Mouse (Mus musculus) heart, postnatal 0 days (tissue): ENCODE data around the gene Tpst1. TPM values are rescaled to one million over a fixed set of nuclear protein-coding genes. Genes with fewer than 3 reads are reported as not detected.

ENCODE experiments used
- ATAC-seq: fragments of 200-750 bp; cut with Nextera tagmentation; 2 replicates; pipeline ENCODE4 v1.8.0; 2017; ENCODE audit warnings: low read depth, moderate number of reproducible peaks, moderate library complexity; ENCODE audit not compliant: insufficient read depth
- DNase-seq: peaks from one replicate; pipeline ENCODE4 v3.0.0-alpha.2; 2016; ENCODE audit warnings: low spot score
- H3K27ac ChIP-seq: fragments of 300-500 bp; sonication (generic); 2 replicates; pipeline ENCODE4 v1.5.1; 2014; ENCODE audit warnings: low read depth, mild to moderate bottlenecking
- H3K27me3 ChIP-seq: fragments of 300-500 bp; sonication (generic); 2 replicates; pipeline ENCODE4 v1.6.1; 2014; ENCODE audit warnings: low read length, mixed read lengths; ENCODE audit not compliant: control insufficient read depth, insufficient read depth
- H3K36me3 ChIP-seq: fragments of 300-500 bp; sonication (generic); replicated peaks from 2 replicates; pipeline ENCODE4 v1.6.1; 2014; ENCODE audit warnings: low read length, mixed read lengths; ENCODE audit not compliant: control insufficient read depth, insufficient read depth
- H3K4me1 ChIP-seq: fragments of 300-500 bp; sonication (generic); 2 replicates; pipeline ENCODE4 v1.6.1; 2014; ENCODE audit warnings: antibody characterized with exemption; ENCODE audit not compliant: control insufficient read depth, insufficient read depth
- H3K4me2 ChIP-seq: fragments of 300-500 bp; sonication (generic); 2 replicates; pipeline ENCODE4 v1.6.1; 2014; ENCODE audit warnings: low read depth, mild to moderate bottlenecking, low read length, moderate library complexity
- H3K4me3 ChIP-seq: fragments of 300-500 bp; sonication (generic); 2 replicates; pipeline ENCODE4 v1.5.1; 2014; ENCODE audit warnings: low read depth, low read length
- H3K9ac ChIP-seq: fragments of 300-500 bp; sonication (generic); replicated peaks from 2 replicates; pipeline ENCODE4 v1.6.1; 2014; ENCODE audit warnings: low read depth, low read length, mixed read lengths
- H3K9me3 ChIP-seq: fragments of 300-500 bp; sonication (generic); replicated peaks from 2 replicates; pipeline ENCODE4 v1.6.1; 2016; ENCODE audit warnings: low read length; ENCODE audit not compliant: control insufficient read depth
- CTCF ChIP-seq: IDR thresholded peaks from 2 replicates; pipeline ENCODE4 v1.5.1; 2016; ENCODE audit warnings: antibody characterized with exemption, control low read depth, low read depth
- EP300 ChIP-seq: IDR thresholded peaks from 2 replicates; pipeline ENCODE4 v1.6.1; 2016; ENCODE audit warnings: antibody characterized with exemption, low read depth
- WGBS: fragments of 180-500 bp; shearing (Covaris S2); extraction: QIAGEN DNeasy Blood & Tissue Kit; methylation state at CpG from one replicate; pipeline ENCODE4 v1.1.7; 2014; 5-methylcytosine and 5-hydroxymethylcytosine counted together
- polyA plus RNA-seq: library from polyadenylated mRNA; unstranded; fragments of >200 nt; fragmentation: Nextera tagmentation; extraction: Ambion mirVana; gene quantifications from 2 replicates; pipeline ENCODE4 v1.2.1, GENCODE M21; 2015
- total RNA-seq: library from RNA; depleted of rRNA; stranded (reverse); fragments of >200 nt; gene quantifications from 2 replicates; pipeline ENCODE4 v1.2.3, GENCODE M21; 2014; ENCODE audit warnings: low replicate concordance

The Tpst1 gene
- total and polyA plus RNA-seq, 2 experiments from 2014 or later = 20.7 to 23.7 TPM

- peaks cover 43% of the 10 kb centered on the region for H3K36me3 ChIP-seq
- H3K27ac ChIP-seq = no peak overlapping the region
- WGBS = 83% methylated on average over 4 of the region's 4 CpGs
- H3K27me3 ChIP-seq = 0 out of 2 replicates have a peak, but pooled peaks cover 10% of the 10 kb centered on the region
- ATAC-seq (no peak), DNase-seq (no peak)
- no peak overlapping the region for H3K4me2 ChIP-seq
- no peaks in the 10 kb centered on the region for H3K9me3 ChIP-seq
- H3K4me1 ChIP-seq = no peaks in the 10 kb centered on the region
- H3K9ac ChIP-seq = no peak overlapping the region
- no peak for TF ChIP-seq CTCF
- no peak for TF ChIP-seq EP300
- no peak overlapping the region for H3K4me3 ChIP-seq
Observed at GRCm38 (mm10) chr5:130041262-130041661, 31.9 kb upstream of the Tpst1 start.

GRCm38 (mm10) chr5:130043741-130044140 is 29.4 kb upstream of the Tpst1 start:
- no peak for DNase-seq
- H3K4me2 ChIP-seq = no peak overlapping the region
- no peaks in the 10 kb centered on the region for H3K9me3 ChIP-seq
- no peak for ATAC-seq
- no peak overlapping the region for H3K27ac ChIP-seq
- no peak overlapping the region for H3K4me3 ChIP-seq
- H3K27me3 ChIP-seq = peaks cover 15% of the 10 kb centered on the region
- no peaks in the 10 kb centered on the region for H3K4me1 ChIP-seq
- peaks cover 48% of the 10 kb centered on the region for H3K36me3 ChIP-seq
- no peak overlapping the region for H3K9ac ChIP-seq
- WGBS = 82% methylated on average over 3 of the region's 3 CpGs
- TF ChIP-seq EP300 = no peak
- TF ChIP-seq CTCF = no peak

- ATAC-seq (no peak; the same call in 1 of the 2 replicates), DNase-seq (peak; percentile 42)
- TF ChIP-seq CTCF = peak; percentile 64
- TF ChIP-seq EP300 = no peak
- H3K36me3 ChIP-seq = peaks cover 52% of the 10 kb centered on the region
- H3K9me3 ChIP-seq = no peaks in the 10 kb centered on the region
- no peak overlapping the region for H3K4me2 ChIP-seq
- H3K9ac ChIP-seq = no peak overlapping the region
- H3K4me1 ChIP-seq = no peaks in the 10 kb centered on the region
- WGBS = 78% methylated on average over 7 of the region's 7 CpGs
- no peak overlapping the region for H3K27ac ChIP-seq
- no peak overlapping the region for H3K4me3 ChIP-seq
- peaks cover 20% of the 10 kb centered on the region for H3K27me3 ChIP-seq
Observed at GRCm38 (mm10) chr5:130044201-130044695, 28.9 kb upstream of the Tpst1 start.

DNA sequence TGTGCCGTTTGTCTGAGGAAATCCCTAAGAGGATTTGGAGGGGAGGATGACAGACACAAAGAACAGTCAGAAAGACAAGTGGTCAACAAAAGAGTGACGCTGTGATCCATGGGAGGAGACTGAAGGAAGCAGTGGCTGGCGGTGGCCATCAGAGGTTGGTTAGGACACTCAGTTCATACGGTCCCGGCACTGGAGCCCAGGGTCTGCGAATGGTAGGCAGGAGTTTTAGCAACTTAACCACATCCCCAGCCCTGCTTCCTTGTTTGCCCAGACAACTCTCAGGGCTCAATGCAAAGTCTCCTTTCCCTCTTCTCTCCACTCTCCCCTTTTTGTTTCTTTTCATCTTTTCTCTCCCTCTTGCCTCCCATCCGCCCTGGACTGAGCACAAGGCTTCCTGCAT is 27.0 kb upstream of the Tpst1 start:
- Histone ChIP-seq H3K36me3 (peaks cover 41% of the 10 kb centered on the region), H3K4me3 (no peak overlapping the region), H3K4me1 (no peaks in the 10 kb centered on the region), H3K9me3 (no peaks in the 10 kb centered on the region), H3K4me2 (no peak overlapping the region), H3K27ac (no peak overlapping the region), H3K27me3 (peaks cover 31% of the 10 kb centered on the region), H3K9ac (no peak overlapping the region)
- no peak for ATAC-seq
- no peak for DNase-seq
- WGBS = 72% methylated on average over 7 of the region's 7 CpGs
- no peak for TF ChIP-seq EP300
- no peak for TF ChIP-seq CTCF

DNA sequence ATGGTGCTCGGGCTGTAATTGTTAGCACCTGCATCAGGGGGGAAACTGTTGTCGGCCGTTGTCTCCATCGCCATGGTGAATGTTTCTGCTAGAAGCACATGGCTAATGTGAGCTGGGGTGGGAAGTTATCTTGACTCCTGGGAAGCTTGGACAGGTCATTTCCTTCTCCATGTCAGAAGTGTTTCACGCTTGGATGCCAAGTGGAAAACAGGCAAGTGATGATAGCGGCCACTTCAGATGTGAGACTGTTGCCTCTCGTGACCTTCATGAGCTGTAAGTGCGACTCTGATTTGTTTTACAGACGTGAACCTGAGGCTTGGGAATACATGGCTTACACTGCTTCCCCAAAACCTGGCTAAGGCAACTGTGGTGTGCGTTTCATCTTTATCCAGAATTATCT is 26.5 kb upstream of the Tpst1 start:
- Histone ChIP-seq H3K4me2 (no peak overlapping the region), H3K4me3 (no peak overlapping the region), H3K9me3 (no peaks in the 10 kb centered on the region), H3K36me3 (peaks cover 41% of the 10 kb centered on the region), H3K27me3 (peaks cover 36% of the 10 kb centered on the region), H3K27ac (no peak overlapping the region), H3K4me1 (no peaks in the 10 kb centered on the region), H3K9ac (no peak overlapping the region)
- ATAC-seq (peak; percentile 82), DNase-seq (peak; percentile 81)
- TF ChIP-seq EP300 = no peak
- TF ChIP-seq CTCF = no peak
- WGBS = 25% methylated on average over 10 of the region's 10 CpGs

- Histone ChIP-seq H3K36me3 (peaks cover 37% of the 10 kb centered on the region), H3K27me3 (peaks cover 37% of the 10 kb centered on the region), H3K9me3 (no peaks in the 10 kb centered on the region), H3K9ac (no peak overlapping the region), H3K4me3 (no peak overlapping the region), H3K4me1 (no peaks in the 10 kb centered on the region), H3K27ac (no peak overlapping the region), H3K4me2 (no peak overlapping the region)
- TF ChIP-seq CTCF (no peak), EP300 (no peak)
- WGBS = 69% methylated on average over 6 of the region's 6 CpGs
- no peak for ATAC-seq
- DNase-seq = no peak
Observed at GRCm38 (mm10) chr5:130047013-130047412, 26.1 kb upstream of the Tpst1 start.
